Mouse (Mus musculus) liver, embryonic 16.5 days (tissue): Measurements from ENCODE around the gene Ikzf3. TPM values are rescaled to one million over a fixed set of nuclear protein-coding genes. Genes with fewer than 3 reads are reported as not detected.

Source experiments
- ATAC-seq: fragments of 200-750 bp; cut with Nextera tagmentation; 2 replicates; pipeline ENCODE4 v1.8.0; 2017; ENCODE audit warnings: low read depth, mild to moderate bottlenecking, moderate number of reproducible peaks, moderate library complexity
- H3K27ac ChIP-seq: fragments of 300-500 bp; sonication (generic); 2 replicates; pipeline ENCODE4 v1.5.1; 2014; ENCODE audit warnings: mild to moderate bottlenecking, low read length
- H3K27me3 ChIP-seq: fragments of 300-500 bp; sonication (generic); 2 replicates; pipeline ENCODE4 v1.6.1; 2014; ENCODE audit warnings: low read depth, low read length, mixed read lengths; ENCODE audit not compliant: control insufficient read depth, insufficient read depth
- H3K36me3 ChIP-seq: fragments of 300-500 bp; sonication (generic); 2 replicates; pipeline ENCODE4 v1.6.1; 2014; ENCODE audit warnings: mild to moderate bottlenecking; ENCODE audit not compliant: control insufficient read depth, insufficient read depth
- H3K4me1 ChIP-seq: fragments of 300-500 bp; sonication (generic); 2 replicates; pipeline ENCODE4 v1.6.1; 2014; ENCODE audit warnings: low read depth, low read length, mixed read lengths; ENCODE audit not compliant: control insufficient read depth
- H3K4me2 ChIP-seq: fragments of 300-500 bp; sonication (generic); 2 replicates; pipeline ENCODE4 v1.6.1; 2014; ENCODE audit warnings: low read depth, low read length, mixed read lengths
- H3K4me3 ChIP-seq: fragments of 300-500 bp; sonication (generic); 2 replicates; pipeline ENCODE4 v1.5.1; 2014; ENCODE audit warnings: low read depth, mild to moderate bottlenecking, low read length
- H3K9ac ChIP-seq: fragments of 300-500 bp; sonication (generic); 2 replicates; pipeline ENCODE4 v1.6.1; 2014; ENCODE audit warnings: low read depth, low read length
- H3K9me3 ChIP-seq: fragments of 300-500 bp; sonication (generic); replicated peaks from 2 replicates; pipeline ENCODE4 v1.6.1; 2016; ENCODE audit warnings: low read length; ENCODE audit not compliant: control insufficient read depth
- WGBS: fragments of 180-500 bp; shearing (Covaris S2); extraction: QIAGEN DNeasy Blood & Tissue Kit; methylation state at CpG from one replicate; pipeline ENCODE4 v1.1.7; 2014; ENCODE audit not compliant: insufficient replicate concordance; 5-methylcytosine and 5-hydroxymethylcytosine counted together
- polyA plus RNA-seq: library from polyadenylated mRNA; unstranded; fragments of >200 nt; fragmentation: Nextera tagmentation; extraction: Ambion mirVana; gene quantifications from 2 replicates; pipeline ENCODE4 v1.2.1, GENCODE M21; 2015

Gene Ikzf3
- polyA plus RNA-seq, 1 experiment from 2014 or later: 0.19 TPM

DNA sequence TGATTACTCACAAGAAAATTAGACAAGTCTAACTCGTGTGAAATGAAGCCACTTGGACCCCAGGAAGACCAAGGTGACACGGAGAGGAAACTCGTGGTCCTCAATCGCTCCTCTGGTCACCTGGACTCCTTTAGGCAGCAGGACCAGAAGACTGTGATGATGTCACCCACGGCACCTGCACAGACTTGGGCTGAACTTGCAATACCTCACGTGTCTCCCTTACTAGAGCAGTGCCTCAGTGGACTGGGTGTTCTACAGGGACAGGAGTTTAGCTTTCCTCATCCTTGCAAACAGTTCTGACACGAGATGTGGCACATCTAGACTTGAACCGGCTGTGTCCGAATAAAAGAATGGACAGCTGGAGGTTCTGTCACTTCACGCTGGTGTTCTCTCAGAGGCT, 63.8 kb downstream of the Ikzf3 start:
- no peak overlapping the region for H3K9ac ChIP-seq

DNA sequence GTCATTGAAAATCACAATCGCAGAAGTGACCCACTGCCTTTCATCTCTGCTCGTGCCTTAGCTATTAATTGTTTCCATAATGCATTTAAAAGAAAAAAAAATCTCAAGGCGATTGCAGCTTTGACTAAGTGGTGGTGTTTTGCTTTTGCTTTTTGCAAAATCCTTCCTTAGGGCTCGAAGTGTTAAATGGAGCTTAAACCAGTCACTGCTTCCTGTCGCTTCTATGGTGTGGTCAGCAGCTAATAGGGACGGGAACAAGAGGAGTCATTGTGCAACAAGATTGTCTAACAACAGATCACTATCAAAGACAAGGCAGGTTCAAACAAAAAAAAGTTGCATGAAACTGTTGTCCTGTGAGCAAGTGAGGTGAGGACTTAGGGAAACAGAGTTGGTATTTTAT, 64.6 kb downstream of the Ikzf3 start:
- Histone ChIP-seq H3K9me3 (no peaks in the 10 kb centered on the region), H3K27ac (no peak overlapping the region), H3K36me3 (no peaks in the 10 kb centered on the region), H3K4me2 (no peak overlapping the region), H3K9ac (no peak overlapping the region), H3K4me1 (no peaks in the 10 kb centered on the region), H3K4me3 (no peak overlapping the region), H3K27me3 (no peaks in the 10 kb centered on the region)
- WGBS: 34% methylated on average over 6 of the region's 6 CpGs
- no peak for ATAC-seq

More for the DNA sequence above, 63.8 kb downstream of the Ikzf3 start:
- WGBS: 62% methylated on average over 10 of the region's 10 CpGs
- H3K27me3 ChIP-seq: no peaks in the 10 kb centered on the region
- H3K27ac ChIP-seq: no peak overlapping the region
- H3K4me3 ChIP-seq: no peak overlapping the region
- no peaks in the 10 kb centered on the region for H3K4me1 ChIP-seq
- H3K36me3 ChIP-seq: no peaks in the 10 kb centered on the region
- H3K4me2 ChIP-seq: no peak overlapping the region
- ATAC-seq: no peak
- H3K9me3 ChIP-seq: no peaks in the 10 kb centered on the region

DNA sequence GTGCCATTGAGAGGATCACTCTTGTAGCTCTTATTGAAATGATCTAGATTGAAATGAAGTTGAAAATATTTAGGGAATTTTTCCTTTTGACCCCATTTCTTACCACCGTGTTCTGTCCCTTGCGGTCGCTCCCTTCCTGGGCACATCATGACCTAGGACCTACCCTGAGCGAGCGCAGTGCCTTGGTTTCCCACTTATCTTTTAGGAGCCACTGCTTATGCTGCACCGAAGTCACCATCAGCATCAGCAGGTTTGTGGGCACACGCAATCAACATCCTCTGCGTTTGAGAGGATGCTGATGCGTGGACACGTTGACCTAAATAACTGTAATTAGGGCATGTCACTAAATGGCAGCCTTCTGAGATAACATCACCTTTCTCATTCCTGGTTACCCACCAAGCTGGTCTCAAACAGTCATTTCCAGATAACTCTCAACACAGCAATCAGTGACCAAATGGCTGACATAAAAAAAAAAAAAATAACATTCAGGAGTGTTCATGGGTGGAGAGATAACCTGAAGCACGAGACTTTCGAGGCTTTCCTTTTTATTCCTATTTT, 65.8 kb downstream of the Ikzf3 start:
- WGBS: 66% methylated on average over 12 of the region's 12 CpGs
- Histone ChIP-seq H3K27me3 (no peaks in the 10 kb centered on the region), H3K4me3 (no peak overlapping the region), H3K36me3 (no peaks in the 10 kb centered on the region), H3K9ac (no peak overlapping the region), H3K27ac (no peak overlapping the region), H3K9me3 (no peaks in the 10 kb centered on the region), H3K4me2 (no peak overlapping the region), H3K4me1 (no peaks in the 10 kb centered on the region)
- ATAC-seq: no peak

DNA sequence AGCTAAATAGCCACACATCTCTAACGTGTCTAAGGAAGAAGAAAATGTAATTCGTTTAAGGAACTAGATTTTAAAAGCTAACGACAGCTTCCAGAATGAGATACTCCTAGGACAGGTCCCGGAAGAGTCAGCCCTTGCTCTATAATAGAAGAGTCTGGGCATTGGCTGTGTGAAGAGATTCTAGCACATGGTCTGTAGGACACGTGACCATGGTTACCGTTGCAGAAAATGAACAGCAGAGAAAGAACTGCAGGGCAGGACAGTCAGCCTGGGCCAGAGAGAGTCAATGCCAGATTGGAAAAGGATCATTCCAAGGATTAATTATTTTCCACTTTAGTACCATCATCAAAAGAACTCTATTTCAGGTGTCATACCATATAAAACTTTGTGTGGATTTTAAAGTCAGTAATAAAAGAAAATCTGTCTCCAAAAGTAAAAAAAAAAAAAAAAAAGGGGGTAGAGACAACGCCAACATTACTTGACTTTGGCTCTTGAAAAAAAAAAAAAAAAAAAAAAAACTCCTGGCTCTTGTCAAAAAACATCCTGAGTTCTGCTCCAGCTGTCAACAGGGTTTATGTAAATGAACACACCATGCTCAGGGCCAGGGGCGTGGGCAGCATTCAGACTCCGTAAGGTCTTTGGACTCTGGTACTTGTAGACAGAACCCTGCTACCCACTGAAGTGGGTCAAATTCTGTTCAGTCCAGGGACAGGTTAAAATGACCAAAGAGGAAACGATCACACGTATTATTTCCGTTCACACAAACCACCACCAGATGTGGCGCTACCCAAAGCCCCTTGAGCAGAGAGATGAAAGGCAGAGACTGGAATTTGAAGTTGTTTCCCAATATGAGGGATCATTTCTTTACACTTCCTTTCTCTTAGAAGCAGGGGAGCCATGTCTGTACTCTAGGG, 66.5 kb downstream of the Ikzf3 start:
- 52% methylated on average over 13 of the region's 13 CpGs for WGBS
- H3K9me3 ChIP-seq: no peaks in the 10 kb centered on the region
- H3K4me1 ChIP-seq: no peaks in the 10 kb centered on the region
- H3K9ac ChIP-seq: no peak overlapping the region
- no peak overlapping the region for H3K27ac ChIP-seq
- no peak for ATAC-seq
- H3K27me3 ChIP-seq: no peaks in the 10 kb centered on the region
- H3K36me3 ChIP-seq: no peaks in the 10 kb centered on the region
- H3K4me2 ChIP-seq: no peak overlapping the region
- H3K4me3 ChIP-seq: no peak overlapping the region

DNA sequence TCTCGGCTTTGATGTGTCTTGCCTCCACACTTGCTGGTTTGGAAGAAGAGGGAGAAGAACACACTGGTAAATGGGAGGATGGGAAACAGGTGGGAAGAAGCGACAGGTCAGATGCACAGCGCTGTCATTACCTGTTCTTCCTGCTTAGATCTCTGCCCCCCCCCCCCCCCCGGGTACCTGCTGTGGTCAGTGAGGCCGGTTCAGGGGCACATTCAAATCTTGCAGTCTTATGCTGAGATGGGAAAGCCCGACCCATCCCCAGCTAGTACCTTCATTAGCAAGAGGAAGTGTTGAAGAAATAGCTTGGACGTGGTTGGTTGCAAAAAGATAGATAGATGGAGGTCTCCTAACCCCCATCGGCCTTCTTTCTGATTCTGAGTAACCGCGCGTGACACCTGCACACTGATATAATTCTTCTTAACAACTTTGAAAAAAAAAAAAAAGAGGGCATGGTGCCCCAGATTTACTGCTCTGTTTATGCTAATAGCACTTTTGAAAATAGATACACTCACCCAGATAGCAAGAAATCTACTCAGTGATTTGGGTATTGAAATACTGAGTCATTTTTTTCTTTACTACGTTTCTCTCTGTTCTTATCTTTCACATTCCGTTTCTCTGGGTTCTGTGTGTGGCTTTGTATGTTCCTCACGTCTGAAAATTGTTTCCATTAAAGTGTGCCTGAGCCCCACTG, 68.7 kb downstream of the Ikzf3 start:
- H3K4me2 ChIP-seq: no peak overlapping the region
- no peaks in the 10 kb centered on the region for H3K27me3 ChIP-seq
- H3K9ac ChIP-seq: no peak overlapping the region
- H3K36me3 ChIP-seq: no peaks in the 10 kb centered on the region
- H3K27ac ChIP-seq: no peak overlapping the region
- WGBS: 54% methylated on average over 14 of the region's 14 CpGs
- no peak for ATAC-seq
- no peaks in the 10 kb centered on the region for H3K9me3 ChIP-seq
- no peaks in the 10 kb centered on the region for H3K4me1 ChIP-seq
- H3K4me3 ChIP-seq: no peak overlapping the region

DNA sequence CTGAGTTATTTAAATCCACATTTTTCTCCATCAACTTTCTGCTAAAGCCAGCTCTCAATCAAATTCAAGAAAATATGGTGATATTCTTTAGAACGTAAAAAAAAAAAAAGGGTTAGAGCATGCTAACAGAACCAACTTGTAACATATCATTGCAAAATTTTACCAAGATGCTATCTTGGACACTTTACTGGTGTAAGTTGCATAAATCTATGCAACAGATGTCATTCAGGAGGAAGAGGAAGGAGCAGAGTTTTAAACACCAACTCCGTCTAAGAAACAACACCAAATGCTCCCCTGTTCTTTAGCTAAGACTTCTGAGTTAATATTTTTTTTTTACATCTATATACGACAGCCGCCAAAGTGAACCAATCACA, 69.4 kb downstream of the Ikzf3 start:
- Histone ChIP-seq H3K36me3 (no peaks in the 10 kb centered on the region), H3K27ac (no peak overlapping the region), H3K9me3 (no peaks in the 10 kb centered on the region), H3K4me1 (no peaks in the 10 kb centered on the region), H3K4me2 (no peak overlapping the region), H3K27me3 (no peaks in the 10 kb centered on the region), H3K9ac (no peak overlapping the region), H3K4me3 (no peak overlapping the region)
- 57% methylated on average over 4 of the region's 4 CpGs for WGBS
- no peak for ATAC-seq

DNA sequence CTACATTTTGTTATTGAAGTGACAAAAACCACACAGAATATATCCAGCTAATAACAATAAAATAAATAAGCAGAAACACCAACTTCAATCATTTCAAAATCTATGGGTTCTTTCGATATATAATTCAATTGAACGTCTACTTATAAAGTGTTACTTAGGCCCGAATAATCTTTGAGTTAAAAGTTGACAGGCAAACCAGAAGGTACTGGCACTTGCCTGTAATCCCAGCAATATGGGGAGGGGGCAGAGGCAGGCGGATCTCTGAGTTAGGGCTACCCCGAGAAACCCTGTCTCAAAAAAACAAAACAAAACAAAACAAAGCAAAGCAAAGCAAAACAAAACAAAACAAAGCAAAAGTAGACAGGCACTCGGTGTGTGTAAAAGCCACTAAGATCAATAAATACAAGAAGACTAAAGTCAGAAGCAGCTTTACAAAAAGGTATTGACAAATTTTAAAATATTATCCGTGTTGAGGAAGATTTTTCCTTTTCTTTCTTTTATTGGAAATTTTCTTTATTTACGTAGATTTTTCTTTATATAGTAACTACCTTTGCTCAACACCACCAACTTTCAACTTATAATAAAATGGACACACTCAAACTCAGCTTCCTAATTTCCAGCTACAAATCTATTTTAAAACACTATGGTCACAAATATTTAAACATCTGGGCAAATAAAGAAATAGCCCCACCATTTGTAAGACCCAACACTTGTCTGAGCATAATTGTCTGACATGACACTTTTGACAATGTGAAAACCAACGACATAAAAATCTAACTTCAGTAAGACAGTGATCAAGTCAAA, 70.0 kb downstream of the Ikzf3 start:
- Histone ChIP-seq H3K27me3 (no peaks in the 10 kb centered on the region), H3K36me3 (no peaks in the 10 kb centered on the region), H3K9ac (no peak overlapping the region), H3K4me1 (no peaks in the 10 kb centered on the region), H3K9me3 (no peaks in the 10 kb centered on the region), H3K27ac (no peak overlapping the region), H3K4me3 (no peak overlapping the region), H3K4me2 (no peak overlapping the region)
- WGBS: 59% methylated on average over 9 of the region's 9 CpGs
- ATAC-seq: no peak

DNA sequence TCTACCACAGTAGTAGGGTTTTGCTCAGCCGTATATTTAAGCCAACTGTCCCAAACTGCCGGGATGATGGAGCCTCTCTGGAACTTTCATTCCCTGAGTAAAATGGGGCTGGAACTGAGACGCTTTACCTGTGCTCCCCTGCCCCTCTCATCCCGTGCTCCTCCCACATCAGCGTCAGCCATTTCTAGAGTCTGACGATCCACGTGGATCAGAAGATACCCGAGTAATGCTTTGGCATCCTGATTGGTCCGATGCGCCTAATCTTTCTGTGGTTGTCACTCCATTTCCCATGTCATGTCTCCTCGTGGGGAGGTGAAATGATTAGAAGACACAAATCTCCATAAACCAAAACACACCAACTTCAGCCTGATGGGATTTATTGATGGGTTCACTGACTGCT, 70.9 kb downstream of the Ikzf3 start:
- no peak for ATAC-seq
- 67% methylated on average over 11 of the region's 11 CpGs for WGBS
- no peak overlapping the region for H3K4me3 ChIP-seq

More for the DNA sequence above, 70.9 kb downstream of the Ikzf3 start:
- Histone ChIP-seq H3K36me3 (no peaks in the 10 kb centered on the region), H3K4me2 (no peak overlapping the region), H3K9me3 (no peaks in the 10 kb centered on the region), H3K27ac (no peak overlapping the region), H3K9ac (no peak overlapping the region), H3K4me1 (no peaks in the 10 kb centered on the region), H3K27me3 (no peaks in the 10 kb centered on the region)
